Mouse (Mus musculus): ENCODE measurements around the gene Abhd14b. TPM values are rescaled to one million over a fixed set of nuclear protein-coding genes. Genes with fewer than 3 reads are reported as not detected.
"Not testable (repeated sequence)": the region's sequence is repeated elsewhere in the genome, so short reads cannot be mapped to it uniquely, and the experiment has no call there.

Gene Abhd14b
- polyA plus RNA-seq, 1 experiment, result 29.3 TPM

DNA sequence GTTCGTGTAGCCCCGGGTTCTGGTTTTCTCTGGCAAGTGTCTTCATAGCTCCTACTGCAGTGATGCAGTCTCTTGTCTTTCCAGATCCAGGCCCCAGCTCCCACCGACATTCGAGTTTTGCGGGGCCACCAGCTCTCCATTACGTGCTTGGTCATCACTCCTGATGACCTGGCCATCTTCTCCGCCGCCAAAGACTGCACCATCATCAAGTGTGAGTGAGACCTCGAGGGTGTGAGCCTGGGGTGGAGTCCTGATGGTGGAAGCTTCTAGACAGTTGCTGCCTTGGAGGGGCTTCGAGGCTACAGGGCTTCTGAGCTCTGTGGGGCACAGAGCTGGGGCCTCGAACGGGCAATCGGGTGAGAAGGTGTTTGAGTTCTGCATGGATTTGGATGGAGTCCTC is 34.4 kb downstream of the Abhd14b start:
- no peak overlapping the region for H3K4me3 ChIP-seq (ENCODE audit: control insufficient read depth, insufficient read depth, low read length)
- no peak for DNase-seq
- no peak for TF ChIP-seq CTCF (IDR thresholded peaks at IDR 0.05; ENCODE audit: borderline replicate concordance, control insufficient read depth, extremely low read depth, insufficient read depth, low read length, poor library complexity)
- no peak for TF ChIP-seq POLR2A (IDR thresholded peaks at IDR 0.05; ENCODE audit: control insufficient read depth, extremely low read depth, insufficient read depth, low read length, poor library complexity)
- no peak overlapping the region for H3K27ac ChIP-seq (ENCODE audit: control insufficient read depth, insufficient read depth, low read length)
- 92% methylated on average over 13 of the region's 13 CpGs for WGBS
- H3K4me1 ChIP-seq (replicated peaks; ENCODE audit: control insufficient read depth, insufficient read depth, low read length), result peaks cover 11% of the 10 kb centered on the region
- no peaks in the 10 kb centered on the region for H3K27me3 ChIP-seq (ENCODE audit: control insufficient read depth, insufficient read depth, low read length)
- H3K36me3 ChIP-seq (ENCODE audit: control insufficient read depth, insufficient read depth, low read length), result no peaks in the 10 kb centered on the region

- Histone ChIP-seq H3K4me1 (replicated peaks; ENCODE audit: control insufficient read depth, insufficient read depth, low read length) (peaks cover 7% of the 10 kb centered on the region), H3K27me3 (ENCODE audit: control insufficient read depth, insufficient read depth, low read length) (no peaks in the 10 kb centered on the region), H3K27ac (ENCODE audit: control insufficient read depth, insufficient read depth, low read length) (no peak overlapping the region), H3K36me3 (ENCODE audit: control insufficient read depth, insufficient read depth, low read length) (no peaks in the 10 kb centered on the region), H3K4me3 (ENCODE audit: control insufficient read depth, insufficient read depth, low read length) (no peak overlapping the region)
- 93% methylated on average over 17 of the region's 17 CpGs for WGBS
- TF ChIP-seq CTCF (IDR thresholded peaks at IDR 0.05; ENCODE audit: borderline replicate concordance, control insufficient read depth, extremely low read depth, insufficient read depth, low read length, poor library complexity) (no peak), POLR2A (IDR thresholded peaks at IDR 0.05; ENCODE audit: control insufficient read depth, extremely low read depth, insufficient read depth, low read length, poor library complexity) (no peak)
- no peak for DNase-seq
These were observed 35.4 kb downstream of the Abhd14b start for GRCm38 (mm10) chr9:106482578-106483115.

DNA sequence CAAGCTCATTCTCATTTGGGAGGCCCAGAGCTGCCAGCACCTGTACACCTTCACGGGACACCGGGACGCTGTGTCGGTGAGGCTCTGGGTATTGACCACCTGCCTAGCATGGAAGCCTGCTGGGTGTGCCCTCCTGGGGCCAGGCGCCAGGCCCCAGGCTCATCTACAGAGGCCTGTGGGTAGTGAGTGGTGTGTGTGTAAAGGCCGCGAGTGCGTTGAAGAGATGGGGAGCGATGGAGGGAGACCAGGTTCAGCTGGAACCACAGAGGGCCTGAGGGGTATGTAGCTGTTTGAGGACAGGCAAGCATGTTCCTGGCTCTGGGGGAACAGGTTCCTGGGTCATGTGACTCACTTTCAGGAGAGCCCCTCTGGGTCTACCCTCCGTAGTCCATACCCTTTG is 35.9 kb downstream of the Abhd14b start:
- no peak for TF ChIP-seq POLR2A (IDR thresholded peaks at IDR 0.05; ENCODE audit: control insufficient read depth, extremely low read depth, insufficient read depth, low read length, poor library complexity)
- TF ChIP-seq CTCF (IDR thresholded peaks at IDR 0.05; ENCODE audit: borderline replicate concordance, control insufficient read depth, extremely low read depth, insufficient read depth, low read length, poor library complexity), result no peak
- H3K27me3 ChIP-seq (ENCODE audit: control insufficient read depth, insufficient read depth, low read length), result no peaks in the 10 kb centered on the region
- WGBS, result 95% methylated on average over 10 of the region's 10 CpGs
- no peak overlapping the region for H3K4me3 ChIP-seq (ENCODE audit: control insufficient read depth, insufficient read depth, low read length)
- DNase-seq, result no peak
- peaks cover 2% of the 10 kb centered on the region for H3K4me1 ChIP-seq (replicated peaks; ENCODE audit: control insufficient read depth, insufficient read depth, low read length)
- H3K27ac ChIP-seq (ENCODE audit: control insufficient read depth, insufficient read depth, low read length), result no peak overlapping the region
- H3K36me3 ChIP-seq (ENCODE audit: control insufficient read depth, insufficient read depth, low read length), result no peaks in the 10 kb centered on the region

DNA sequence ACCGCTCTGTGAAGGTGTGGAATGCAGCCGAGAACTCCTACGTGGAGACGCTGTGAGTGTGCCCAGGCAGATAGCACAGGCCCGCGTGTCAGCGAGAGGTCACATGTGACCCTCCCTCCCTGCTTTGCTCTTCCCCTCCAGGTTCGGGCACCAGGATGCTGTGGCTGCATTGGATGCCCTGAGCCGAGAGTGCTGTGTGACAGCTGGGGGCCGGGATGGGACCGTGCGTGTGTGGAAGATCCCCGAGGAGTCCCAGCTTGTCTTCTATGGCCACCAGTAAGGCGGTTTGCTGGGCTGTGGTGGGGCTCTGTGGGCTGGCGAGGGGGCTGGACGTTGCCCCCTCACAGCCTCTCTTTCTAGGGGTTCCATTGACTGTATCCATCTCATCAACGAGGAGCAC is 36.3 kb downstream of the Abhd14b start:
- Histone ChIP-seq H3K27ac (ENCODE audit: control insufficient read depth, insufficient read depth, low read length) (no peak overlapping the region), H3K27me3 (ENCODE audit: control insufficient read depth, insufficient read depth, low read length) (no peaks in the 10 kb centered on the region), H3K36me3 (ENCODE audit: control insufficient read depth, insufficient read depth, low read length) (no peaks in the 10 kb centered on the region), H3K4me1 (replicated peaks; ENCODE audit: control insufficient read depth, insufficient read depth, low read length) (no peaks in the 10 kb centered on the region), H3K4me3 (ENCODE audit: control insufficient read depth, insufficient read depth, low read length) (no peak overlapping the region)
- 96% methylated on average over 17 of the region's 17 CpGs for WGBS
- DNase-seq, result no peak
- no peak for TF ChIP-seq POLR2A (IDR thresholded peaks at IDR 0.05; ENCODE audit: control insufficient read depth, extremely low read depth, insufficient read depth, low read length, poor library complexity)
- no peak for TF ChIP-seq CTCF (IDR thresholded peaks at IDR 0.05; ENCODE audit: borderline replicate concordance, control insufficient read depth, extremely low read depth, insufficient read depth, low read length, poor library complexity)

DNA sequence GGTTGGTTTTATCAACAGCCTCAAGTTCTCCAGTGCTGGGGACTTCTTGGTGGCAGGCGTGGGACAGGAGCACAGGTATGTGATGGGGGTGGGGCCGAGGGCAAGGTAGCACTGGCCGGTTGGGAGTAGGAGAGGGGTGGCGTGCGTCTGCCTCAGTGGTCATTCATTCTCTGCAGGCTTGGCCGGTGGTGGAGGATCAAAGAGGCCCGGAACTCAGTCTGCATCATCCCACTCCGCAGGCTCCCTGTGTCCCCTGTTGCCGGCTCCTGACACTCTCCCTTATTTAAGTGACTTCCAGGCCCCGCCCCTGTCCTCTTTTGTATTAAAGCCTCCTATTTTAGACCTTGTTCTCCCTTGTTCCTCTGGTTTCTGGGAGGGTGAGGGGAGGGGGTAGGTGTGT is 37.8 kb downstream of the Abhd14b start:
- H3K36me3 ChIP-seq (ENCODE audit: control insufficient read depth, insufficient read depth, low read length), result no peaks in the 10 kb centered on the region
- WGBS, result 97% methylated on average over 10 of the region's 10 CpGs
- DNase-seq, result no peak

GRCm38 (mm10) chr9:106487602-106488001 is 40.3 kb downstream of the Abhd14b start:
- H3K27ac ChIP-seq (ENCODE audit: control insufficient read depth, insufficient read depth, low read length); H3K4me1 ChIP-seq (replicated peaks; ENCODE audit: control insufficient read depth, insufficient read depth, low read length); H3K36me3 ChIP-seq (ENCODE audit: control insufficient read depth, insufficient read depth, low read length); H3K27me3 ChIP-seq (ENCODE audit: control insufficient read depth, insufficient read depth, low read length); H3K4me3 ChIP-seq (ENCODE audit: control insufficient read depth, insufficient read depth, low read length); DNase-seq: not testable (repeated sequence)
- WGBS, result 94% methylated on average over 6 of the region's 6 CpGs

More for the DNA sequence above, 37.8 kb downstream of the Abhd14b start:
- no peak for TF ChIP-seq CTCF (IDR thresholded peaks at IDR 0.05; ENCODE audit: borderline replicate concordance, control insufficient read depth, extremely low read depth, insufficient read depth, low read length, poor library complexity)
- TF ChIP-seq POLR2A (IDR thresholded peaks at IDR 0.05; ENCODE audit: control insufficient read depth, extremely low read depth, insufficient read depth, low read length, poor library complexity), result no peak
- Histone ChIP-seq H3K27me3 (ENCODE audit: control insufficient read depth, insufficient read depth, low read length) (no peaks in the 10 kb centered on the region), H3K4me3 (ENCODE audit: control insufficient read depth, insufficient read depth, low read length) (no peak overlapping the region), H3K4me1 (replicated peaks; ENCODE audit: control insufficient read depth, insufficient read depth, low read length) (no peaks in the 10 kb centered on the region), H3K27ac (ENCODE audit: control insufficient read depth, insufficient read depth, low read length) (no peak overlapping the region)

- Histone ChIP-seq H3K4me3 (ENCODE audit: control insufficient read depth, insufficient read depth, low read length) (no peak within 1 kb of the TSS), H3K36me3 (ENCODE audit: control insufficient read depth, insufficient read depth, low read length) (no peaks in the 10 kb centered on the region), H3K27me3 (ENCODE audit: control insufficient read depth, insufficient read depth, low read length) (no peaks in the 10 kb centered on the region), H3K27ac (ENCODE audit: control insufficient read depth, insufficient read depth, low read length) (no peak within 1 kb of the TSS), H3K4me1 (replicated peaks; ENCODE audit: control insufficient read depth, insufficient read depth, low read length) (no peaks in the 10 kb centered on the region)
- 95% methylated on average over 6 of the region's 6 CpGs for WGBS
- TF ChIP-seq POLR2A (IDR thresholded peaks at IDR 0.05; ENCODE audit: control insufficient read depth, extremely low read depth, insufficient read depth, low read length, poor library complexity), result no peak
- TF ChIP-seq CTCF (IDR thresholded peaks at IDR 0.05; ENCODE audit: borderline replicate concordance, control insufficient read depth, extremely low read depth, insufficient read depth, low read length, poor library complexity), result no peak
- no peak for DNase-seq
These were observed 52.4 kb downstream of the Abhd14b start, which contains the start of gene Iqcf1 for GRCm38 (mm10) chr9:106499667-106500066. Iqcf1 (plus strand) TSS chr9:106499967.
